Mouse (Mus musculus) heart, postnatal 0 days (tissue): ENCODE results near the gene Pnpla1.

Experiments
- CTCF ChIP-seq: IDR thresholded peaks from 2 replicates; pipeline ENCODE4 v1.5.1; 2016; ENCODE audit warnings: antibody characterized with exemption, control low read depth, low read depth
- EP300 ChIP-seq: IDR thresholded peaks from 2 replicates; pipeline ENCODE4 v1.6.1; 2016; ENCODE audit warnings: antibody characterized with exemption, low read depth

GRCm38 (mm10) chr17:28809175-28809831, 48.9 kb upstream of the Pnpla1 start:
- no peak for TF ChIP-seq CTCF
- TF ChIP-seq EP300, result no peak
